Mouse (Mus musculus) testis, adult 2 months (tissue): Measurements from ENCODE around the gene Cfap54. TPM values are rescaled to one million over a fixed set of nuclear protein-coding genes. Genes with fewer than 3 reads are reported as not detected.

Experiments used
- H3K27ac ChIP-seq: fragments of 200-500 bp; 2 replicates; pipeline ENCODE4 v1.5.1; 2012; ENCODE audit warnings: low read depth, low read length; ENCODE audit not compliant: control insufficient read depth, insufficient read depth
- H3K27me3 ChIP-seq: fragments of 200-500 bp; 2 replicates; pipeline ENCODE4 v1.6.1; 2012; ENCODE audit warnings: mild to moderate bottlenecking, low read length, moderate library complexity; ENCODE audit not compliant: control insufficient read depth, insufficient read depth
- H3K36me3 ChIP-seq: fragments of 200-500 bp; 2 replicates; pipeline ENCODE4 v1.6.1; 2012; ENCODE audit warnings: mild to moderate bottlenecking, low read length; ENCODE audit not compliant: control insufficient read depth, insufficient read depth
- H3K4me1 ChIP-seq: fragments of 200-500 bp; 2 replicates; pipeline ENCODE4 v1.6.1; 2012; ENCODE audit warnings: low read length; ENCODE audit not compliant: control insufficient read depth, insufficient read depth
- H3K4me3 ChIP-seq: fragments of 200-500 bp; 2 replicates; pipeline ENCODE4 v1.5.1; 2012; ENCODE audit warnings: low read depth, mild to moderate bottlenecking, low read length, moderate library complexity, mixed read lengths; ENCODE audit not compliant: control insufficient read depth
- CTCF ChIP-seq: fragments of 200-500 bp; IDR thresholded peaks from 2 replicates; pipeline ENCODE4 v1.5.1; 2012; ENCODE audit warnings: low read depth, mild to moderate bottlenecking, inconsistent platforms, low read length, moderate library complexity; ENCODE audit not compliant: control insufficient read depth, insufficient read depth, insufficient replicate concordance
- POLR2A ChIP-seq: fragments of 200-500 bp; IDR thresholded peaks from 2 replicates; pipeline ENCODE4 v1.6.1; 2012; ENCODE audit warnings: low read depth, mild to moderate bottlenecking, inconsistent platforms, low read length, moderate library complexity; ENCODE audit not compliant: control insufficient read depth
- polyA plus RNA-seq: library from polyadenylated mRNA; depleted of rRNA; stranded (reverse); fragments of >200 nt; gene quantifications from 2 replicates; pipeline ENCODE4 v1.2.3, GENCODE M21; 2012

Gene Cfap54
- polyA plus RNA-seq, 1 experiment, result 12.7 TPM

DNA sequence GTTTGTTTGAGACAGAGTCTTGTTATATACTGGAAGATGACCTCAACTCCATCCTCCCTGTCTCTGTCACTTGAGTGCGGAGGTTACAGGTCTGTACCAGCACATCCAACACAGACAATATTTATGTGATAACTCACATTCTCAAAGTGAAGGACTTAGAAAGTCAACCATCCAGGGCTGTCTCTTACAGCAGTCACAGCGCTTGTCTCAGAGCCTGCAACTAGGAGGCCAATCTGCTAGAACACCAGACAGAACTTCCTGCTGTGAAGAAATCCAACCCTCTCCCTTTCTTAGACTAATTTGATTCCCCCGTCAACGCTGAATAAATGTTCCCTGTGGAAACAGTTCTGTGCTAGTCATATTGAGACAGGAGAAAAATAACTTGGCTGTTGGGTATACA is 41.9 kb upstream of the Cfap54 start:
- no peaks in the 10 kb centered on the region for H3K4me1 ChIP-seq
- H3K36me3 ChIP-seq, result no peaks in the 10 kb centered on the region
- no peak overlapping the region for H3K27ac ChIP-seq
- TF ChIP-seq CTCF, result no peak
- no peak for TF ChIP-seq POLR2A
- no peaks in the 10 kb centered on the region for H3K27me3 ChIP-seq
- no peak overlapping the region for H3K4me3 ChIP-seq

DNA sequence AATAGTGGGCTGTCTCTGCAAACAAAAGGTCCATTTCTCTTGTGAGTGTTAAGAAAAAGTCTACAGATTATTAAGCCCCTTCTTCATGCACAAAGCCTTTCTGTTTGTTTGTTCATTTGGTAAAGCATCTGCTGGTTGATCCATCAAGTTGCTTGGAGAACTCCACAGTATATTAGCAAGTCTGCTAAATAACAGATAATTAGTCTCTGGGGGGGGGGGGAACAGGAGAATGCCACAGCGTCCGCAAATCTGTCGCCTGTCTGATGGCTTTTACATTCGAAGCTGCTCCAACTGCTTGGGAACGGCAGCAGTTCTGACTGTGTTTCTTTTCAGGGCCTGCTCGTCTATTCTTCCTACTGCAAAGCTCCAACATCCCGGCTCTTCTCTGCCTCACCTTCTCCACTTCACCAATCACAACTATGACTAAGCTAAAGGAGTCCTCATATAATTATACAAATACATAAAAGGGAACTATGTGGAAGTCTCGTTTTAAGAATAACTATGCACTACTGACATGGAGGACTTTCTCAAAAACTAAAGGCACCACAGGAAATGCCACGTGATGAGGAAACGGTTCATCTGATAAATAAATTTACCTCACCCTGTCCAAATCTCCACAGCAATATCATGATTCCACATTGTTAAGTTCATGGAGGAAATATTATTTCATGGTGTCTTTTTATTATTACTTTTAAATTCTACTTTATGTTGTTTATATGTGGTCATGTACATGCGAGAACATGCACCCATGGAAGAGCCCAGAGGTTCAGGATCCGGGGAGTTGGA is 41.2 kb upstream of the Cfap54 start:
- Histone ChIP-seq H3K4me1 (no peaks in the 10 kb centered on the region), H3K4me3 (no peak overlapping the region), H3K36me3 (no peaks in the 10 kb centered on the region), H3K27ac (no peak overlapping the region), H3K27me3 (no peaks in the 10 kb centered on the region)
- TF ChIP-seq POLR2A, result no peak
- no peak for TF ChIP-seq CTCF

DNA sequence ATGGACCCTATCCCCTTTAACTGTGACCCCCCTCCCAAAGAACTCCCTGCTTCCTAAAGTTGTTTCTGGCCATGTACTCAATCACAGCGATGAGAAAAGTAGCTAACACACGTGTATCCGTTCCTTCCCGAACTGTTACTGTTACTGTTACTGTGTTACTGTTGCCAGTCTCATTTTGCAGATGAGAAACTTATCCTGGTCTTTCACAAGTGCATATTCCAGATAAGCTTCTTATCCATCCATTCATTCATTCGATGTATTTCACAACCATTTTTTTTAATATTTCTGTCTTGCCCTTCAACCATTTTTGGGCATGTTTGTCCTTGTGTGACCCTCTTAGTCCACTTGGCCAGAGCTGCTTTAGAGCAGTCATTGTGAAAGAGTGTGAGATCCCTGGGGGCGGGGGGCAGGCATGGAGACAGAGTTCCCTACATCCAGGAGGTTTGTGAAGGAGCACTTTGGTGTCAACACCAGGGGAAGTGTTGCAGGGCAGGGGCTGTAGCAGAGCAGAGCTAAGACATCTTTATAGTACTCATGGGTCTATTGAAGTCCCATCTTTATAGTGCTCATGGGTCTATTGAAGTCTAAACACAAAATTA is 39.9 kb upstream of the Cfap54 start:
- Histone ChIP-seq H3K4me1 (no peaks in the 10 kb centered on the region), H3K27me3 (no peaks in the 10 kb centered on the region), H3K27ac (no peak overlapping the region), H3K36me3 (no peaks in the 10 kb centered on the region), H3K4me3 (no peak overlapping the region)
- no peak for TF ChIP-seq CTCF
- TF ChIP-seq POLR2A, result no peak

DNA sequence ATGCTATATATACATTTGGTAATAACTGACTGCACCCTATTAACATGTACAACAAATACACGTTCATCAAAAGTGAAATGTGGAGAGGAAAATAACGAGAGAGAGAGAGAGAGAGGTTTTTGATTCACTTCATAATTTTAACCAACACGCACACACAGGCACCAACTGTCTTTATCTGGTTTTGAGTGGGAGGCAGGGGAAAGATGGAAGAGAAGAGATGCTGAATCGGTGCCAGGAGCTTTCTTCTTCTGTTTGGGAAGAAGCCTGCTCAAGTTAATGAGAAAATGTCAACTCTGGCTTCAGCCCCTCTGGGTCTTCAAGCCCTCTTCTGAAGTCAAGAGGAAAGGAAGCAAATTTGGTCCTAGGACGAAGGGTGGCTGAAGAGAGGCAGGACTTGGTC is 38.4 kb upstream of the Cfap54 start:
- Histone ChIP-seq H3K4me1 (no peaks in the 10 kb centered on the region), H3K27ac (no peak overlapping the region), H3K27me3 (no peaks in the 10 kb centered on the region), H3K4me3 (no peak overlapping the region), H3K36me3 (no peaks in the 10 kb centered on the region)
- TF ChIP-seq CTCF, result no peak
- TF ChIP-seq POLR2A, result no peak

DNA sequence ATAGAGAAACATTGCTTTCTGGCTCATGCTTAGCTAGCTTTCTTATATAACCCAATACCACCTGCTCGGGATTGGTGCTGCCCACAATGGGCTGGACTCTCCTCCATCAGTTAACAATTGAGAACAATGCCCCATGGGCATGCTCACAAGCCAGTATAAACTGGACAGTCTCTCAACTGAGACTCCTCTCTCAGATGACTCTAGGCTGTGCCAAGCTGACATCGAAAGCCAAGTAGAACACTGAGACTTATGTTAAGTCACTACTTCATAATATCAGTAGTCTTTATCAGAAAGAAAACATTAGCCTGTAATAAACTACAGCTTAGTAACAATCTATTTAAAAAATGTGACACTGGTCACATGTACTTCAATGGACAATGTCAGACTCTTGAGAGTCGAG is 35.2 kb upstream of the Cfap54 start:
- Histone ChIP-seq H3K4me3 (no peak overlapping the region), H3K27me3 (no peaks in the 10 kb centered on the region), H3K4me1 (peaks cover 3% of the 10 kb centered on the region), H3K27ac (no peak overlapping the region), H3K36me3 (no peaks in the 10 kb centered on the region)
- TF ChIP-seq POLR2A (no peak), CTCF (no peak)

DNA sequence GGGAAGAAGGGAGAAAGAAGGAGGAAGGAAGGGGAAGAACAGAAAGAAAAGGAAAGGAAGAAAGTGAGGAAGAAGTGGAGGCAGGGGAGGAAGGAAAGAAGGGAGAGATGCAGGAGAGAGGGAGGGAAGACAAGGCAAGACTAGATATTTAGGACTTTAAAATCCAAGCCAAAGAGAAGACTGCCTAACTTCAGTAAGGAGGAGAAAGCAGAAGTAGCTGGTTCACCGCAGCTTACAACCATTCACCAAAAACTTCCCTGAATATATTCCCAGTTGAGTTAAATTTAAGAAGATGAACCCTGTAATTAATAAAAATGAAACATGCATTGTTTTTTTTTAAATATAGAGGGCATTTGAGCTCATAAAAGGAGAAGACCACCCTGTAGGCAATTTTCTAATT is 34.3 kb upstream of the Cfap54 start:
- Histone ChIP-seq H3K36me3 (no peaks in the 10 kb centered on the region), H3K4me3 (no peak overlapping the region), H3K4me1 (peaks cover 3% of the 10 kb centered on the region), H3K27me3 (no peaks in the 10 kb centered on the region), H3K27ac (no peak overlapping the region)
- TF ChIP-seq CTCF (no peak), POLR2A (no peak)

DNA sequence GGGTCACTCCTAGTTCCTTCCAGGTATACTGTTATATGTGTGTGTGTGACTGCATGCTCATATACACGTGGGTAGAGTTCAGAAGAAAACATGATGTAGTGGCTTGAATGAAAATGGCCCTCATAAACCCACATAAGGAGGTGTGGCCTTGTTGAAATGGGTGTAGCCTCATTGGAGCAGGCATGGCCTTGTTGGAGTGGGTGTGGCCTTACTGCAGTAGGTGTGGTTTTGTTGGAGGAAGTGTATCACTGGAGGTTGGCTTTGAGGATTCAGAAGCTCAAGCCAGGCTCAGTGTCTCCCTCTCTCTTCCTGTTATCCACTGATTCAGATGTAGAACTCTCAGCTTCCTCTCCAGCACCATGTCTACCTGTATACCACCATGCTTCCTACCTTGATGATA is 33.4 kb upstream of the Cfap54 start:
- Histone ChIP-seq H3K4me1 (peaks cover 3% of the 10 kb centered on the region), H3K36me3 (no peaks in the 10 kb centered on the region), H3K4me3 (no peak overlapping the region), H3K27me3 (no peaks in the 10 kb centered on the region), H3K27ac (no peak overlapping the region)
- no peak for TF ChIP-seq CTCF
- TF ChIP-seq POLR2A, result no peak
